Mouse (Mus musculus) heart, postnatal 0 days (tissue): ENCODE results near the gene Gm13030. TPM values are rescaled to one million over a fixed set of nuclear protein-coding genes. Genes with fewer than 3 reads are reported as not detected.
"Not testable (repeated sequence)": the region's sequence is repeated elsewhere in the genome, so short reads cannot be mapped to it uniquely, and the experiment has no call there.

Experiments
- ATAC-seq: fragments of 200-750 bp; cut with Nextera tagmentation; 2 replicates; pipeline ENCODE4 v1.8.0; 2017; ENCODE audit warnings: low read depth, moderate number of reproducible peaks, moderate library complexity; ENCODE audit not compliant: insufficient read depth
- DNase-seq: peaks from one replicate; pipeline ENCODE4 v3.0.0-alpha.2; 2016; ENCODE audit warnings: low spot score
- H3K27ac ChIP-seq: fragments of 300-500 bp; sonication (generic); 2 replicates; pipeline ENCODE4 v1.5.1; 2014; ENCODE audit warnings: low read depth, mild to moderate bottlenecking
- H3K27me3 ChIP-seq: fragments of 300-500 bp; sonication (generic); 2 replicates; pipeline ENCODE4 v1.6.1; 2014; ENCODE audit warnings: low read length, mixed read lengths; ENCODE audit not compliant: control insufficient read depth, insufficient read depth
- H3K36me3 ChIP-seq: fragments of 300-500 bp; sonication (generic); replicated peaks from 2 replicates; pipeline ENCODE4 v1.6.1; 2014; ENCODE audit warnings: low read length, mixed read lengths; ENCODE audit not compliant: control insufficient read depth, insufficient read depth
- H3K4me1 ChIP-seq: fragments of 300-500 bp; sonication (generic); 2 replicates; pipeline ENCODE4 v1.6.1; 2014; ENCODE audit warnings: antibody characterized with exemption; ENCODE audit not compliant: control insufficient read depth, insufficient read depth
- H3K4me2 ChIP-seq: fragments of 300-500 bp; sonication (generic); 2 replicates; pipeline ENCODE4 v1.6.1; 2014; ENCODE audit warnings: low read depth, mild to moderate bottlenecking, low read length, moderate library complexity
- H3K4me3 ChIP-seq: fragments of 300-500 bp; sonication (generic); 2 replicates; pipeline ENCODE4 v1.5.1; 2014; ENCODE audit warnings: low read depth, low read length
- H3K9ac ChIP-seq: fragments of 300-500 bp; sonication (generic); replicated peaks from 2 replicates; pipeline ENCODE4 v1.6.1; 2014; ENCODE audit warnings: low read depth, low read length, mixed read lengths
- H3K9me3 ChIP-seq: fragments of 300-500 bp; sonication (generic); replicated peaks from 2 replicates; pipeline ENCODE4 v1.6.1; 2016; ENCODE audit warnings: low read length; ENCODE audit not compliant: control insufficient read depth
- CTCF ChIP-seq: IDR thresholded peaks from 2 replicates; pipeline ENCODE4 v1.5.1; 2016; ENCODE audit warnings: antibody characterized with exemption, control low read depth, low read depth
- EP300 ChIP-seq: IDR thresholded peaks from 2 replicates; pipeline ENCODE4 v1.6.1; 2016; ENCODE audit warnings: antibody characterized with exemption, low read depth
- WGBS: fragments of 180-500 bp; shearing (Covaris S2); extraction: QIAGEN DNeasy Blood & Tissue Kit; methylation state at CpG from one replicate; pipeline ENCODE4 v1.1.7; 2014; 5-methylcytosine and 5-hydroxymethylcytosine counted together
- polyA plus RNA-seq: library from polyadenylated mRNA; unstranded; fragments of >200 nt; fragmentation: Nextera tagmentation; extraction: Ambion mirVana; gene quantifications from 2 replicates; pipeline ENCODE4 v1.2.1, GENCODE M21; 2015
- total RNA-seq: library from RNA; depleted of rRNA; stranded (reverse); fragments of >200 nt; gene quantifications from 2 replicates; pipeline ENCODE4 v1.2.3, GENCODE M21; 2014; ENCODE audit warnings: low replicate concordance; rRNA removed

Gene Gm13030
- total and polyA plus RNA-seq, 2 experiments from 2014 or later, result not detected

GRCm38 (mm10) chr4:138825751-138826567, 47.8 kb downstream of the Gm13030 start:
- peak; percentile 64 for ATAC-seq
- DNase-seq, result peak; percentile 64
- Histone ChIP-seq H3K36me3 (no peaks in the 10 kb centered on the region), H3K27ac (no peak overlapping the region), H3K4me3 (no peak overlapping the region), H3K9ac (no peak overlapping the region), H3K27me3 (peaks cover 56% of the 10 kb centered on the region), H3K4me2 (no peak overlapping the region), H3K9me3 (peaks cover 5% of the 10 kb centered on the region; the same call in 1 of the 2 replicates), H3K4me1 (peaks cover 6% of the 10 kb centered on the region; the same call in 1 of the 2 replicates)
- 28% methylated on average over 18 of the region's 18 CpGs for WGBS
- no peak for TF ChIP-seq CTCF
- TF ChIP-seq EP300, result no peak

- H3K27ac ChIP-seq, result no peak overlapping the region
- H3K4me1 ChIP-seq, result peaks cover 6% of the 10 kb centered on the region; the same call in 1 of the 2 replicates
- peaks cover 57% of the 10 kb centered on the region for H3K27me3 ChIP-seq
- ATAC-seq (no peak), DNase-seq (no peak)
- H3K36me3 ChIP-seq, result no peaks in the 10 kb centered on the region
- TF ChIP-seq EP300, result no peak
- 0 out of 2 replicates have a peak, but pooled peaks have one; percentile 14 for TF ChIP-seq CTCF
- peaks cover 5% of the 10 kb centered on the region; the same call in 1 of the 2 replicates for H3K9me3 ChIP-seq
- no peak overlapping the region for H3K9ac ChIP-seq
- no peak overlapping the region for H3K4me2 ChIP-seq
- H3K4me3 ChIP-seq, result no peak overlapping the region
- WGBS, result 86% methylated on average over 2 of the region's 2 CpGs
Observed at GRCm38 (mm10) chr4:138824660-138825059, 49.1 kb downstream of the Gm13030 start.

- 59% methylated on average over 2 of the region's 2 CpGs for WGBS
- not testable (repeated sequence) for H3K9ac ChIP-seq, H3K4me2 ChIP-seq, H3K4me1 ChIP-seq, H3K4me3 ChIP-seq, ATAC-seq, H3K9me3 ChIP-seq, DNase-seq, H3K27ac ChIP-seq, H3K36me3 ChIP-seq
- peaks cover 52% of the 10 kb centered on the region for H3K27me3 ChIP-seq
Observed at GRCm38 (mm10) chr4:138824161-138824560, 49.6 kb downstream of the Gm13030 start.

- TF ChIP-seq CTCF (no peak), EP300 (no peak)
- Histone ChIP-seq H3K36me3 (no peaks in the 10 kb centered on the region), H3K4me3 (no peak overlapping the region), H3K4me2 (no peak overlapping the region), H3K9ac (no peak overlapping the region), H3K27ac (no peak overlapping the region), H3K27me3 (peaks cover 25% of the 10 kb centered on the region), H3K4me1 (peaks cover 16% of the 10 kb centered on the region; the same call in 1 of the 2 replicates), H3K9me3 (peaks cover 5% of the 10 kb centered on the region; the same call in 1 of the 2 replicates)
- 84% methylated on average over 2 of the region's 2 CpGs for WGBS
- DNase-seq, result no peak
- no peak for ATAC-seq
Observed at GRCm38 (mm10) chr4:138821036-138821435, 52.7 kb downstream of the Gm13030 start.

Other genes starting within 250 kb of the Gm13030 start
- not detected in 2 replicates for gene Vwa5b1, start 238.1 kb downstream of the Gm13030 start, total RNA-seq
- not detected in 2 replicates for gene Vwa5b1, start 238.1 kb downstream of the Gm13030 start, polyA plus RNA-seq
- 1.0 TPM in 1 of 2 replicates, not detected in the other for gene Pla2g2c, start 149.2 kb downstream of the Gm13030 start, total RNA-seq
- 0.11 and 0.27 TPM in 2 replicates for gene Pla2g2c, start 149.2 kb downstream of the Gm13030 start, polyA plus RNA-seq
- 1.9 and 2.0 TPM in 2 replicates for gene Ubxn10, start 136.8 kb downstream of the Gm13030 start, total RNA-seq
- gene Ubxn10, start 136.8 kb downstream of the Gm13030 start, polyA plus RNA-seq, result 0.98 and 1.0 TPM in 2 replicates
- not detected in 2 replicates for gene Pla2g2f, start 116.3 kb downstream of the Gm13030 start, total RNA-seq
- gene Pla2g2f, start 116.3 kb downstream of the Gm13030 start, polyA plus RNA-seq, result not detected in 2 replicates
- gene Pla2g2d, start 98.2 kb downstream of the Gm13030 start, total RNA-seq, result not detected in 2 replicates
- not detected in 2 replicates for gene Pla2g2d, start 98.2 kb downstream of the Gm13030 start, polyA plus RNA-seq
- 1.6 and 9.2 TPM in 2 replicates for gene Pla2g5, start 10.5 kb downstream of the Gm13030 start, total RNA-seq
- 4.7 and 6.2 TPM in 2 replicates for gene Pla2g5, start 10.5 kb downstream of the Gm13030 start, polyA plus RNA-seq
- not detected in 2 replicates for gene Pla2g2e, start 4.0 kb upstream of the Gm13030 start, total RNA-seq
- gene Pla2g2e, start 4.0 kb upstream of the Gm13030 start, polyA plus RNA-seq, result 0.15 and 0.30 TPM in 2 replicates
- 5.8 and 12.4 TPM in 2 replicates for gene Otud3, start 40.0 kb upstream of the Gm13030 start, total RNA-seq
- gene Otud3, start 40.0 kb upstream of the Gm13030 start, polyA plus RNA-seq, result 3.5 and 4.1 TPM in 2 replicates
- not detected in 2 replicates for gene Rnf186, start 93.1 kb upstream of the Gm13030 start, total RNA-seq
- gene Rnf186, start 93.1 kb upstream of the Gm13030 start, polyA plus RNA-seq, result 0.10 TPM in 1 of 2 replicates, not detected in the other
- 16.9 and 18.8 TPM in 2 replicates for gene Tmco4, start 98.9 kb upstream of the Gm13030 start, total RNA-seq
- 6.2 and 7.7 TPM in 2 replicates for gene Tmco4, start 98.9 kb upstream of the Gm13030 start, polyA plus RNA-seq
- not detected in 2 replicates for gene Htr6, start 201.6 kb upstream of the Gm13030 start, total RNA-seq
- gene Htr6, start 201.6 kb upstream of the Gm13030 start, polyA plus RNA-seq, result not detected in 2 replicates
- gene Nbl1, start 219.0 kb upstream of the Gm13030 start, total RNA-seq, result 33.2 and 55.8 TPM in 2 replicates
- 14.2 and 16.8 TPM in 2 replicates for gene Nbl1, start 219.0 kb upstream of the Gm13030 start, polyA plus RNA-seq